Mouse (Mus musculus) brain, embryonic 18.5 days (tissue): Measurements from ENCODE around the gene Gm14325.
A peak's percentile ranks its signal among the peaks of the same experiment; 100 is the strongest.
"Not testable (repeated sequence)": the region's sequence is repeated elsewhere in the genome, so short reads cannot be mapped to it uniquely, and the experiment has no call there.

Source experiments
- DNase-seq: peaks from one replicate; pipeline ENCODE4 v3.0.0-alpha.2; 2012; ENCODE audit warnings: low read depth, low spot score

The Gm14325 gene

DNA sequence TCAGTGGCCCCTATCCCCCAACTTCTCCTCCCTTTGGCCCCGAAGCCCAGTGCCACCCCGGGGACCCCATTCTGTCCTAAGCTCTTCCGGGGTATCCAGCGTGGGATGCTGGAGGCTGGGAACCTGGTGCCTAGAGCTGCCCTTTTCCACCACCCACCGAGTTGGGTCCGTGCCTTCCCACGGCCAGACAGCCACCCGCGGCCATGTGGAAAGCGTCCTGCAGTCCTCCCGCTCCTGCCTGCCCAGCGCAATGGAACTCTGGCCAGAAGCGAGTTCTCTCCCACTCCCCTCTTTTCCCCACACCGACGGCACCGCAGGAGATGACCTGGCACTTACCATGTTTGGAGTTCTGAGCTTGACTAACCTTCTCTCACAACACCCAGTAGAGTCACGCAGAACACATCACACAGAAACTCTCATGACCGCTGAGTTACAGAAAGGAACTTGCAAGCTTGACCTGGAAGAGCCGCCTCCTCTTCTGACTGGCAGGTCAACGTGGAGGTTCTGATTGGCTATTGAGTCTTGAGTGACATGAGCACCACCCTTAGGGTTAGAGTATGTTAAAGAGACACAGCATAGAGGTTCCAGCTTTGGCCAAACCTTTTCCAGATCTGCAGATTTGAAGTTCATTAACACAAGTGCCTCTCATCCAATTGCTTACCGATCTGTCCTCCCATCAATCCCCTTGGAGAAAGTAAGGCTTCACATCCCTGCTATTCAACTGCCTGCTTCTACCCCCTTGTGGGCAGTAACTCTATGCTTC is at the start of gene Gm14325:
Gm14325 (minus strand) TSS at position 436 of the 763 bp plus-strand sequence.
- peak; percentile 52 for DNase-seq

DNA sequence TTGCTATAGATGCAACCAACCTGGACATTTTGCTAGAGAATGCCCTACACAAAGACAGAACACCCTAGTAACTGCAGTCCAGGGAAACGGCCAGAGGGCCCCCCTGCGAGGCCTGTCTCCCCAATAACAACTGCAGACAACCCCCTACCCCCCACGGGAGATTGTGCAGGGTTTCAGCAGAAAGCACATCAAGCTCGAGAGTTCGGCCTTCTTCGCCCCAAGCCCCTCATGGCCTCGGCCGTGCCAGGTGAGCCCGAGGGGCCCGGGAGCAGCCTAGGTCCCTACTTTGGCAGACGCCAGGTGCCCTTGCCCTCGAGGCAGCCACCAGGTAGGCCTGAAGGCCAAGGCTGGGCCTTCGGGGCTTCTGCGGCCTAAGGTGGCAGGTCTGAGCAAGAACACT is 47.6 kb upstream of the Gm14325 start:
- DNase-seq: not testable (repeated sequence)

DNA sequence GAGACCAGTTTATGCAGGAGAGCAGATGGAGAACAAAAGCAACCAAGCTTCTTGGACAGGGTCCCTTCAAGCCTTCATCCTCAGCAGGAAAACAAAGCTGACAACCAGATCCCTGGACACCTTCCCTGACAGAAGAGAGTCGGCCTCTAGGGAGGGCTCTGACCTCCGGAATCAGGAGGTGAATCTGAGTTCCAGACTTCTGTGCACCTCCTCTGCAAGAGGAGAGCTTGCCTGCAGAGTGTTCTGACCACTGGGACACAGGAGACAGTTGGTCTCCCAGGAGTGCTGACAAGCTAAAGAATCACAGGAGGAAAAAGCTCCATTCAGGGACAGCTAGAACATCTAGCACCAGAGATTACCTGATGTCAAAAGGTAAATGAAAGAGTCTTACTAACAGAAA is 22.1 kb upstream of the Gm14325 start:
- DNase-seq: not testable (repeated sequence)

DNA sequence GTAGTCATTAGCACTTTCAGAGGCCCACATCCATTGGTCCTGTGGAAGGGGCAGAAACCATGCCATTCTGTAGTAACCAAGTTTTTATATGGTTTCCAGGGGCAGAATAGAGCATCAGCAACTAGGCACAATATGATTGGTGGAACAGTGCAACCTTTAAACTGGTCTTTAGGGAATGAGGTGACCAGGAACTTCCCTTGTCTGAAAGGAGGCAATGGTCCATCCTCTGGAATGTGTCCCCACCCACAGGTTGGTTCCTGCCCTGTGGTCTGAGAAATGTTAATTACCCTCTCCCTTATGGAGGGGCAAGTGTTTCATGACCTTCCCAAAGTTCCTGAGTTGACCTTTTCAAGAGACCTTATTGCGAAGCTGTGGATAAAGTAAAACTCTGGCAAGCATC is 3.5 kb upstream of the Gm14325 start:
- DNase-seq: not testable (repeated sequence)

DNA sequence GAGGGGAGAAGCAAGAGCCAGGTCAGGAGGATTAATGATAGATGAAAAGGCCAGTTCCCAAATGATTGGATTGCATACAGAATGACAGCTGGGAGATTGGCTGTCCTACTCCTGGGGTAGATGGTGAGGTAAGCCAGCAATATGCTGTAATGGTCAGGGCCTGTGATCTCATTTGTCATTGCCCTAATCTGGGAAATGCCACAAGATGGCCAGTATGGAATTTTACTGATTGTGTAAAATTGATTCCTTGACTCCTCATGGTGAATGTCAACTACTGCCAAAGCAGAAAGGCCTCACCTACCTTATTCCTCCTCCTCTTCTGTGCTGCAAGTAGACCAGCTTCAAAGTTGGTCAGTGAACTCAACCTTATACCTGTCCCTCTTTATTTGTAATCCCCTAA is 3.4 kb downstream of the Gm14325 start:
- not testable (repeated sequence) for DNase-seq

DNA sequence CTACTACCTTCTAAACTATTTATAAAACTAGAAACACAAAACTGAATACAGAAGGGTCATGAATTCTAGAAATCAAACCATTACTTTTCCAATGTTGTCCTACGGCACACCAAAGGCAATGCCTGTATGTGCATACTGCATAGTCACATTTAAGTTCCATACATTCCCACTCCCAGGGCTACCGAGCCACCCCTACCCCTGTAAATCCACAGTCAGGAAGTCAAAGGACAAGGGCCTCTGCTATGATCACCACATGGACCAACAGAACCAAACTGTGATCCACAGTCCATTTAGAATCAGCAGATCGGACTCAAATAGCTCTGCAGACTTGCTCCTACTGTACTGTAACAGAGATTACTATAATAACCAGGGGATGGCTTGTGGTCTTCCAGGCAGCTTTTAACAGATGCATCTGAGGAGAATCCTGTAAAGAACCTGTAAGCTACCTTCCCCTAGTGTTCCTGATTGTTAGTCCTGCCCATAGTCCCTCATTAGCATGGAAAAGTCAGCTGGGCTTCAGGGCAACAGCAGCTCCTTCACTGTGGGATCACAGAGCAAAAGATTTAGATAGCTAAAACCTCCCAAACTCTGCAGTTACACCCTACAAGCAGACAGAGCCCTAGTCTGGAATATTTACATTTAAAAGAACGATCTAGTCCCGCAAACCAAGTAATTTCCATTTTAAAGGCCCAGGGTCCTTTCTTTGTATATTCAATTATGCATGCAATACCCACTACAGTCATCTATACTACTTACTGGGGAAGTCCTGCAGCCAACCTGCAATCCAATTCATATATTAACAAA is 4.2 kb downstream of the Gm14325 start:
- DNase-seq: not testable (repeated sequence)

DNA sequence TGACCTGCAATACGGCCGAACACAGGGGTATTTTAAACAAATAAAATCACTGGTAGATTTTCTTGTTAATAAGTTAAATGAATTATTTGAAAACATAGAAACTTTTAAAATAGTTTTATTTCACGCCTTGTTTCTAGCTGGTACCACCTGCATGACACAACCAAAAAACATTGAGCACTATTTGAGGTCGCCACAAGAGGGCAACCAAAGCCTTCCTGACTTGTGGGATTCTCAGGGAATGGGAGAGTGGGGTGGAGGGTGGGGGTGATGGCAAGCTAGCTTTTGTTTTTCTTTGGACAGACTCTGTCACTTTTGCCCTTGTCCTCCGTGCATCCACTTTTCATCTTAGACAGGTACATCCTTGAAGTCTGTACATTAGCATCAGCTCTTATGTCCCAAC is 18.2 kb downstream of the Gm14325 start:
- not testable (repeated sequence) for DNase-seq

DNA sequence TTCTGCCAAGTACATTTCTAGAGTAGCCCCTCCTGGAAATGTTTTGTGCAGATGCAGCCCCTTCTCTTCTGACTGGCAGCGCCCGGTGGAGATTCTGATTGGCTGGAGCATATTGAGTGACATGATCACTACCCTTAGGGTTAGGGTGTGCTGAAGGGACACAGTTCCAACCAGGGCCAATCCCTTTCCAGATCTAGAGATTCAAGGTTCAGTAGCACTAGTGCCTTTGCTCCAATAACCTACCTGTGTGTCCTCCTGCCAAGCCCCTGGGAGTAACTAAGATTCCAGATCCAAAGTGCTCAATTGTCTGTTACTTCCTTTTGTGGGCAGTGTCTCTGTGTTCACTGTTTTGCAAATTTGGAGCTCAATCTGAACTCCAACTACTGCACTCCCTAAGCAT is 34.0 kb downstream of the Gm14325 start:
- not testable (repeated sequence) for DNase-seq

DNA sequence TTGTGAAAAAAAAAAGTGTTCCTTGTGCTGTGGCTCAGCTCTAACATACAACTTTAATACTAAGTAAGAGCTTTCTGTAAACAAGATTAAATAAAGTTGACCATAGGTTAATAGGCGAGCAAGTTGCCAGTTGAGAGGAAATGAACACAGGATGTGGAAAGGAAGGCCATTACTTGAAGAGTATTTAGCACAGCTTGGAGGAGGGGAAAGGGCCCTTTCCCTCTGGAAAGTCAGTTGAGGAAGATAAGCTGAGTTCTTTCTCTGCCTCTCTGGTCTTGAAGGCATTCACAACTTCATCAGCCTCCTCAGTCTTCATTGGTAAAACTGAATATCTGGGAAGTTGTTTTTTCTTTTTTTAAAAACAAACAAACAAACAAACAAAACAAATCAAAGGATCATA is 52.8 kb downstream of the Gm14325 start:
- not testable (repeated sequence) for DNase-seq
